Mouse (Mus musculus): ENCODE results near the gene Mcm3.
"Not testable (repeated sequence)": the region's sequence is repeated elsewhere in the genome, so short reads cannot be mapped to it uniquely, and the experiment has no call there.

Gene Mcm3

GRCm38 (mm10) chr1:20801682-20802390, 18.3 kb downstream of the Mcm3 start:
- DNase-seq (ENCODE audit: low read depth, low spot score), result peak; percentile 13

- DNase-seq (ENCODE audit: low read depth, low spot score), result no peak
Measured at GRCm38 (mm10) chr1:20801275-20801674, 18.8 kb downstream of the Mcm3 start.

GRCm38 (mm10) chr1:20795178-20795577, 24.9 kb downstream of the Mcm3 start:
- no peak for DNase-seq (ENCODE audit: low read depth, low spot score)

- no peak for DNase-seq (ENCODE audit: low read depth, low spot score)
Measured at GRCm38 (mm10) chr1:20794760-20795159, 25.4 kb downstream of the Mcm3 start.

GRCm38 (mm10) chr1:20791414-20791813, 28.7 kb downstream of the Mcm3 start:
- DNase-seq (ENCODE audit: low read depth, low spot score), result no peak

GRCm38 (mm10) chr1:20790517-20790916, 29.6 kb downstream of the Mcm3 start, which contains the start of gene Il17f:
Gene Il17f, minus strand, starts transcription at chr1:20790617.
- DNase-seq (ENCODE audit: low read depth, low spot score), result not testable (repeated sequence)

GRCm38 (mm10) chr1:20788419-20788818, 31.7 kb downstream of the Mcm3 start:
- no peak for DNase-seq (ENCODE audit: low read depth, low spot score)

- no peak for DNase-seq (ENCODE audit: low read depth, low spot score)
Measured at GRCm38 (mm10) chr1:20787046-20787445, 33.1 kb downstream of the Mcm3 start.

- DNase-seq (ENCODE audit: low read depth, low spot score), result no peak
Measured at GRCm38 (mm10) chr1:20778366-20778765, 41.7 kb downstream of the Mcm3 start.

GRCm38 (mm10) chr1:20774026-20774730, 45.9 kb downstream of the Mcm3 start:
- not testable (repeated sequence) for DNase-seq (ENCODE audit: low read depth, low spot score)

GRCm38 (mm10) chr1:20766526-20766925, 53.6 kb downstream of the Mcm3 start:
- no peak for DNase-seq (ENCODE audit: low read depth, low spot score)

- no peak for DNase-seq (ENCODE audit: low read depth, low spot score)
Measured at GRCm38 (mm10) chr1:20761411-20761810, 58.7 kb downstream of the Mcm3 start.

- DNase-seq (ENCODE audit: low read depth, low spot score), result no peak
Measured at GRCm38 (mm10) chr1:20760331-20760730, 59.8 kb downstream of the Mcm3 start.

- no peak for DNase-seq (ENCODE audit: low read depth, low spot score)
Measured at GRCm38 (mm10) chr1:20759799-20760198, 60.3 kb downstream of the Mcm3 start.

- DNase-seq (ENCODE audit: low read depth, low spot score), result no peak
Measured at GRCm38 (mm10) chr1:20757586-20757985, 62.5 kb downstream of the Mcm3 start.

- DNase-seq (ENCODE audit: low read depth, low spot score), result no peak
Measured at GRCm38 (mm10) chr1:20754439-20754838, 65.7 kb downstream of the Mcm3 start.
